8 mouse cellular contexts compared by ENCODE assay signal in the genomic region with DNA sequence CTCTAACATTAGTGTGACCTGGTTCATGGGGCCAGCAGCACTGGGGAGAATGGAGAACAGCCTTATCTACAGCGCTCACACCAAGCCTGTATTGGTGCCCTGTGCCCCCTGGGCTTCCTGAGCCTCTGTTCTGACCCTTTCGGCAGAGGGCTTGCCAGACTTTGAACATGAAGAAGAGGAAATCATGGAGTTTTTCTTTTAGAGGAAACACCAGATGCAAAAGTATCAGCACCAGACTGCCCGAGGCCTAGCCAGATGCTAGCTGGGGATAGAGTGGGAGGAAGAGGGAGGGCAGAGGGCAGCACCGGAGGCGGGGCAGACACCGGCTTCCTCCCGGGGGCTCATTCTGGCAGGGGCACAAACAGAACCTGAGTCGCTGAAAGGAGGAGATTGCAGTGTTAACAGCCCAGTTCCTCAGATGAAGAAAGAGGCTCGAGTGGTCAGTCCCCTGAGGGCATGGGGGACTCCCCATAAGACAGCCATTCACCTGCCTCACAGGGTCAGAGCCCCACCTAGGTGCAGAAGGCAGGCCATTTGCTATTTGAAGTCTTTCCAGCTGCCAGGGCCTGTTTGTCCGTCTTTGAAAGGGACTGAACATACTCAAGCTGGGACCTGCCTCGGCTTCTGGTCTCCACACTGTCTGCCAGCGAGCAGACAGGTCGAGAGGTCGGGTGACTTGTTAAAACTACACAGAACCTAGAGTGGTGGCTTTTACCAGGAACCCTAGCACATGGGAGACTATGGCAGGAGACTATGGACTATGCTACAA. TPM values are rescaled to one million over a fixed set of nuclear protein-coding genes. Genes with fewer than 3 reads are reported as not detected.
DNase-seq lines count a peak whose midpoint lies in the region; ATAC-seq and TF ChIP-seq lines count a peak whose summit lies in the region.

No protein-coding gene starts in this region.

- no peak overlapping the region for H3K4me3 ChIP-seq in thymus, adult 2 months (ENCODE audit: control insufficient read depth, insufficient read depth, low read length)
- no peak overlapping the region for H3K4me3 ChIP-seq in kidney, embryonic 14.5 days (ENCODE audit: low read length)
- no peak overlapping the region for H3K4me3 ChIP-seq in neural tube, embryonic 15.5 days (replicated peaks)

- peaks cover 53% of the 10 kb centered on the region for H3K36me3 ChIP-seq in thymus, adult 2 months (ENCODE audit: control insufficient read depth, insufficient read depth, low read length)
- H3K36me3 ChIP-seq in kidney, embryonic 14.5 days (ENCODE audit: control insufficient read depth, insufficient read depth, low read length) = peaks cover 29% of the 10 kb centered on the region
- peaks cover 63% of the 10 kb centered on the region for H3K36me3 ChIP-seq in neural tube, embryonic 15.5 days

- ATAC-seq in kidney, embryonic 14.5 days (ENCODE audit: low FRiP score, low TSS enrichment) = peak; percentile 38; the same call in 1 of the 2 replicates
- ATAC-seq in neural tube, embryonic 15.5 days (ENCODE audit: low FRiP score) = no peak

- 34% methylated on average over 14 of the region's 14 CpGs for WGBS in thymus, adult 2 months
- WGBS in kidney, embryonic 14.5 days = 15% methylated on average over 14 of the region's 14 CpGs
- WGBS in neural tube, embryonic 15.5 days = 38% methylated on average over 14 of the region's 14 CpGs

- DNase-seq in adrenal gland, postnatal 25 days = peak; percentile 40
- no peak for DNase-seq in adrenal gland, postnatal 10 days
- DNase-seq in thymus, adult 2 months = no peak
- DNase-seq in thymus, postnatal 4 days = no peak
- no peak for DNase-seq in right cerebral cortex, postnatal 36 days (ENCODE audit: low spot score in 2 of 2)
- DNase-seq in spleen, postnatal 36 days (ENCODE audit: low spot score in 2 of 2) = no peak

- H3K4me2 ChIP-seq in kidney, embryonic 14.5 days (replicated peaks; ENCODE audit: low read depth, low read length) = no peak overlapping the region
- no peak overlapping the region for H3K4me2 ChIP-seq in neural tube, embryonic 15.5 days

- peak overlapping the region; percentile 17; the same call in 1 of the 2 replicates for H3K27ac ChIP-seq in thymus, adult 2 months (ENCODE audit: control insufficient read depth, insufficient read depth, low read length)
- peak overlapping the region; percentile 25; the same call in 1 of the 2 replicates for H3K27ac ChIP-seq in kidney, embryonic 14.5 days (ENCODE audit: low read depth, low read length)
- H3K27ac ChIP-seq in neural tube, embryonic 15.5 days (replicated peaks) = 0 out of 2 replicates have a peak overlapping the region, but pooled peaks have one; percentile 15

- H3K4me1 ChIP-seq in thymus, adult 2 months (replicated peaks; ENCODE audit: control insufficient read depth, insufficient read depth, low read length) = peaks cover 12% of the 10 kb centered on the region
- peaks cover 8% of the 10 kb centered on the region; the same call in 1 of the 2 replicates for H3K4me1 ChIP-seq in kidney, embryonic 14.5 days (ENCODE audit: control insufficient read depth, insufficient read depth, low read length)
- H3K4me1 ChIP-seq in neural tube, embryonic 15.5 days = peaks cover 5% of the 10 kb centered on the region; the same call in 1 of the 2 replicates

- no peak for TF ChIP-seq POLR2A in thymus, adult 2 months (IDR thresholded peaks at IDR 0.05; ENCODE audit: control insufficient read depth, extremely low read depth, insufficient read depth, low read length, poor library complexity)

- H3K27me3 ChIP-seq in thymus, adult 2 months (ENCODE audit: control insufficient read depth, insufficient read depth, low read length) = no peaks in the 10 kb centered on the region
- H3K27me3 ChIP-seq in kidney, embryonic 14.5 days (ENCODE audit: control insufficient read depth, insufficient read depth, low read length) = no peaks in the 10 kb centered on the region
- H3K27me3 ChIP-seq in neural tube, embryonic 15.5 days (replicated peaks) = no peaks in the 10 kb centered on the region

- no peak overlapping the region for H3K9ac ChIP-seq in kidney, embryonic 14.5 days (ENCODE audit: low read depth, low read length)
- H3K9ac ChIP-seq in neural tube, embryonic 15.5 days (replicated peaks) = no peak overlapping the region

- H3K9me3 ChIP-seq in kidney, embryonic 14.5 days (ENCODE audit: control insufficient read depth, low read length) = no peaks in the 10 kb centered on the region
- no peaks in the 10 kb centered on the region for H3K9me3 ChIP-seq in neural tube, embryonic 15.5 days (replicated peaks)

- no peak for TF ChIP-seq CTCF in thymus, adult 2 months (IDR thresholded peaks at IDR 0.05; ENCODE audit: borderline replicate concordance, control insufficient read depth, extremely low read depth, insufficient read depth, low read length, poor library complexity)

RNA-seq across cellular contexts. Expression of a gene that starts 8.5 kb away (rescaled TPM):
- 44.7 and 56.3 TPM in 2 replicates for total RNA-seq in adrenal gland, postnatal 25 days (2021)
- total RNA-seq in adrenal gland, postnatal 10 days (2021) = 10 to 100 TPM; 35.9 to 54.6 TPM
- polyA plus RNA-seq in thymus, adult 2 months (2012; rRNA removed) = 1,004 and 1,040 TPM in 2 replicates
- polyA plus RNA-seq in kidney, embryonic 14.5 days (2014; fragmentation: Nextera tagmentation; extraction: Ambion mirVana) = 12.5 and 12.8 TPM in 2 replicates
- 21.9 and 22.2 TPM in 2 replicates for polyA plus RNA-seq in neural tube, embryonic 15.5 days (2015; fragmentation: Nextera tagmentation; extraction: Ambion mirVana)

RNA-seq across cellular contexts. Expression of a gene that starts 14.1 kb away (rescaled TPM):
- 211 and 245 TPM in 2 replicates for total RNA-seq in adrenal gland, postnatal 25 days (2021)
- 100 to 1,000 TPM; 166 to 186 TPM for total RNA-seq in adrenal gland, postnatal 10 days (2021)
- polyA plus RNA-seq in thymus, adult 2 months (2012; rRNA removed) = 365 and 553 TPM in 2 replicates
- 127 and 183 TPM in 2 replicates for polyA plus RNA-seq in kidney, embryonic 14.5 days (2014; fragmentation: Nextera tagmentation; extraction: Ambion mirVana)
- 88.7 and 104 TPM in 2 replicates for polyA plus RNA-seq in neural tube, embryonic 15.5 days (2015; fragmentation: Nextera tagmentation; extraction: Ambion mirVana)

RNA-seq across cellular contexts. Expression of a gene that starts 14.6 kb away (rescaled TPM):
- 60.1 and 69.7 TPM in 2 replicates for total RNA-seq in adrenal gland, postnatal 25 days (2021)
- 10 to 100 TPM; 37.1 to 38.7 TPM for total RNA-seq in adrenal gland, postnatal 10 days (2021)
- 141 and 143 TPM in 2 replicates for polyA plus RNA-seq in thymus, adult 2 months (2012; rRNA removed)
- polyA plus RNA-seq in kidney, embryonic 14.5 days (2014; fragmentation: Nextera tagmentation; extraction: Ambion mirVana) = 46.1 and 49.1 TPM in 2 replicates
- polyA plus RNA-seq in neural tube, embryonic 15.5 days (2015; fragmentation: Nextera tagmentation; extraction: Ambion mirVana) = 71.4 and 71.6 TPM in 2 replicates

RNA-seq across cellular contexts. Expression of a gene that starts 34.8 kb away (rescaled TPM):
- total RNA-seq in adrenal gland, postnatal 25 days (2021) = 61.6 and 85.9 TPM in 2 replicates
- 100 to 1,000 TPM in 1 of 2 experiments, 10 to 100 TPM in 1; 92.0 to 223 TPM for total RNA-seq in adrenal gland, postnatal 10 days (2021)
- 6.5 and 41.6 TPM in 2 replicates for polyA plus RNA-seq in thymus, adult 2 months (2012; rRNA removed)
- 15.7 and 16.4 TPM in 2 replicates for polyA plus RNA-seq in kidney, embryonic 14.5 days (2014; fragmentation: Nextera tagmentation; extraction: Ambion mirVana)
- polyA plus RNA-seq in neural tube, embryonic 15.5 days (2015; fragmentation: Nextera tagmentation; extraction: Ambion mirVana) = 7.5 and 12.0 TPM in 2 replicates

RNA-seq across cellular contexts. Expression of a gene that starts 43.1 kb away (rescaled TPM):
- 22.8 and 34.2 TPM in 2 replicates for total RNA-seq in adrenal gland, postnatal 25 days (2021)
- total RNA-seq in adrenal gland, postnatal 10 days (2021) = 10 to 100 TPM; 10.3 to 11.6 TPM
- 12.8 and 12.9 TPM in 2 replicates for polyA plus RNA-seq in thymus, adult 2 months (2012; rRNA removed)
- 0.89 and 2.0 TPM in 2 replicates for polyA plus RNA-seq in kidney, embryonic 14.5 days (2014; fragmentation: Nextera tagmentation; extraction: Ambion mirVana)
- polyA plus RNA-seq in neural tube, embryonic 15.5 days (2015; fragmentation: Nextera tagmentation; extraction: Ambion mirVana) = 0.33 and 0.36 TPM in 2 replicates

Comparison
In these comparisons a context has a peak if more than half of its experiments do, and no peak if none do; other contexts are left out.
1. RNA of a gene that starts 8.5 kb away (polyA plus RNA-seq): 1,004 to 1,040 TPM in thymus, adult 2 months; 21.9 to 22.2 TPM in neural tube, embryonic 15.5 days and 12.5 to 12.8 TPM in kidney, embryonic 14.5 days; every median in the first group is over 10 times any median in the second.
2. Peak in every context shown above with its lines, with median percentiles within 50 percentile points of each other: H3K27ac ChIP-seq.